Mouse (Mus musculus): ENCODE data around the gene Nr2c2ap.

GRCm38 (mm10) chr8:70130066-70130465 lies 1.1 kb upstream of the Nr2c2ap start:
- TF ChIP-seq GATA1 (IDR thresholded peaks at IDR 0.05; ENCODE audit: low read length) (no peak), TAL1 (IDR thresholded peaks at IDR 0.05; ENCODE audit: low read length) (no peak)

Data from erythroblast, embryonic 14.5 days (primary cell).